Mouse (Mus musculus) olfactory bulb, adult 2 months (tissue): ENCODE results near the gene Fstl3. TPM values are rescaled to one million over a fixed set of nuclear protein-coding genes. Genes with fewer than 3 reads are reported as not detected.

Source experiments
- H3K27ac ChIP-seq: fragments of 200-500 bp; 2 replicates; pipeline ENCODE4 v1.5.1; 2012; ENCODE audit warnings: low read depth, low read length; ENCODE audit not compliant: insufficient read depth
- H3K4me1 ChIP-seq: fragments of 200-500 bp; 2 replicates; pipeline ENCODE4 v1.6.1; 2012; ENCODE audit warnings: low read length; ENCODE audit not compliant: control insufficient read depth, insufficient read depth
- H3K4me3 ChIP-seq: fragments of 200-500 bp; 2 replicates; pipeline ENCODE4 v1.5.1; 2012; ENCODE audit warnings: mild to moderate bottlenecking, low read depth, low read length, moderate library complexity; ENCODE audit not compliant: insufficient read depth
- CTCF ChIP-seq: fragments of 200-500 bp; IDR thresholded peaks from 2 replicates; pipeline ENCODE4 v1.5.1; 2012; ENCODE audit warnings: low read depth, mild to moderate bottlenecking, low read length, moderate library complexity; ENCODE audit not compliant: insufficient read depth
- POLR2A ChIP-seq: fragments of 200-500 bp; IDR thresholded peaks from 2 replicates; pipeline ENCODE4 v1.6.1; 2012; ENCODE audit warnings: mild to moderate bottlenecking, low read depth, low read length, moderate library complexity; ENCODE audit not compliant: insufficient read depth
- WGBS: fragments of 180-500 bp; shearing (Covaris S2); methylation state at CpG from one replicate; pipeline ENCODE4 v1.1.7; 2018; 5-methylcytosine and 5-hydroxymethylcytosine counted together
- polyA plus RNA-seq: library from polyadenylated mRNA; stranded (reverse); fragments of >200 nt; gene quantifications from 2 replicates; pipeline ENCODE4 v1.2.4, GENCODE M21; 2012; ENCODE audit warnings: low replicate concordance; ENCODE audit not compliant: missing spikeins, insufficient read depth, insufficient read length

Fstl3 gene
- polyA plus RNA-seq, 1 experiment, result not detected

GRCm38 (mm10) chr10:79790861-79791260 is 13.8 kb downstream of the Fstl3 start, which contains the start of gene Prss57:
Gene Prss57 (minus strand): TSS chr10:79790961.
- TF ChIP-seq POLR2A (no peak), CTCF (no peak)
- Histone ChIP-seq H3K4me1 (peaks cover 18% of the 10 kb centered on the region), H3K4me3 (no peak within 1 kb of the TSS), H3K27ac (no peak within 1 kb of the TSS)
- 94% methylated on average over 4 of the region's 4 CpGs for WGBS

DNA sequence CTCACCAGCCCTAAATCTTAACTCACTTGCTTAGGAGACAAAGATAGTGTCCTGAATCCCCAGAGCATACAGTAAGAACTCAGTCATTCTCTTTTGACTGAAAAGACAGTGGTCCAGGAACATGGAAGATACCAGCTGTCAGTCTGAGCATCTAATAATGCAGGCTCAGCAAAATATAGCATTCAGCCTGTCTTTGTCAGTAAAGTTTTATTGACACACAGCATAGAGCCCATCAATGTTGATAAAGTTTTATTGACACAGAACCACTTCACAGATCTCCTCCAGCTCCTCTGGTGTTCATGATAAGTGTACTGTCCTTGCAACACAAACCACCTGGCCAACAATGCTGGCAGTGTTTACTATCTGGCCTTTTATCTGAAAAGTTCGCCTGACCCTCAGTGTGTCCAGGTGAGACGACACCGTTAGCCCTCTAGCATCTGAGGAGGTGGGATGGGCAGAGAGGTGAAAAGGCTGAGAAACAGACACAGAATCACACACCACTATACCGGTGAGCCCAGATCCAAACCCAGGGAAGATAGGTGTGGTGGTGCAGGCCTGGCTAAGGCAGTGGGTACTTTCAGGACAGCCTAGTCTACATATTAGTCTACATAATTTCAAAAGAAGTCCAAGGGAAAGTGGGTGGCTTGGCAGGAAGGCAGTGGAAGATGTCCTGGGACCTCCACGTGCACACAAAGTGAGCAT is 15.4 kb downstream of the Fstl3 start:
- H3K4me3 ChIP-seq, result peak overlapping the region; percentile 90; the same call in 1 of the 2 replicates
- peaks cover 29% of the 10 kb centered on the region for H3K4me1 ChIP-seq
- TF ChIP-seq CTCF (no peak), POLR2A (no peak)
- peak overlapping the region; percentile 72 for H3K27ac ChIP-seq
- WGBS, result 81% methylated on average over 5 of the region's 5 CpGs

DNA sequence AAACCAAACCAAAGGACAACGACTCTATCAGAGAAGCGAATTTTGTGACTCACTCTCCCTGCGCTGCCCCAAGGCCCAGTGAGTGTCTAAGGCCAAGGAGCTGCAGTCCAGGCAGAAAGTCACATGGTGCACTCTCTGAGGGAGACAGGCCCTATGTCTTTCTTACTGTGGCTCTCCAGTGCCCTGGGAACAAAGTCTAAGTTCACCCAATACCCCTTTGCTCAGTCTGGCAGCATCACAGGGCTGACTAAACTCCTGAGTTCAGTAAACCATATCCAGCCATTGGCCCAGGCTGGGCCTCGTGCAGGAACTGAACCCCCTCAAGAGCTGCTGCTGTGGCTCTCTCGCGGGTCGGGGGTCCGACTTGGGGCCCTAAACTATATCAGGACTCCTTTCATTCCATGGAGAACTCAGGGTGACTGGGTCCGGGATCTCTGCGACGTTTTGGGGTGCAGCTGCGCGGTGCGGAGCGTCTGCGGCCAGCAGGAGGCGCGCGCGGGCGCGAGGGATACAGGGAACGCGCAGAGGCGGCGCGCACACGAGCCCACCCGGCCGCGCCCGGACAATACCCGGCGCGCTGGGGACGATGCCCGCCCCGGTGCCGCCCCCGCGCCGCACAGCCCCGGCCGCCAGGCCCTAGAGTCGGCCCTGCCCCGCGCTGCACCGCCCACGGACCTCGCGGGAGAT is 16.1 kb downstream of the Fstl3 start, which contains the start of gene Palm:
Gene Palm, plus strand, starts transcription at position 522 of the 687 bp plus-strand sequence.
- Histone ChIP-seq H3K4me3 (peak within 1 kb of the TSS; percentile 90), H3K27ac (peak within 1 kb of the TSS; percentile 91), H3K4me1 (peaks cover 34% of the 10 kb centered on the region)
- TF ChIP-seq CTCF (peak; percentile 84), POLR2A (no peak)
- WGBS, result 5% methylated on average over 51 of the region's 51 CpGs

- Histone ChIP-seq H3K4me3 (peak overlapping the region; percentile 90), H3K27ac (peak overlapping the region; percentile 91), H3K4me1 (peaks cover 36% of the 10 kb centered on the region)
- TF ChIP-seq POLR2A (no peak; the same call in 1 of the 2 replicates), CTCF (no peak)
- WGBS, result 3% methylated on average over 38 of the region's 38 CpGs
These were observed 16.8 kb downstream of the Fstl3 start for GRCm38 (mm10) chr10:79793738-79794490.

DNA sequence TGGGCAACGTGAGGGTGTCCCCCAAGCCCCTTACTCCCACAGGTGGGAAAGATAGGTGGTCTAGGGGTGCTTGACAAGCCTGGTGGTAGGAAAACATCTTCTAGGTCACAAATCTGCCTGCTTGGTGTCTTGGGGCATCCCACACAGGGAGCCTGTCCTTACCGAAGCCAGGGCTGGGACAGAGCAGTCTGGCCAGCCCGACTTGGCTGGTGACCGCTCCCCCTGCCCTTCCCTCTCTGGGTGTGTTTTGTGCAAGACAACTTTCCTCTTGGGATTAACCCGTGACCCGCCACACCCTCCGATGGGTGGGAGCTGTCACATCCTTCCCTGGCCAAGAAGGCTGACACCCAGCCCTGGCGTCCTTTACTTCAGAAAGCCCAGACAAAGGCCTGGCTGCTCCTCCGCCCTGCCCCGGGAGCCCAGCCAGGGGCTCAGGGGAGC is 17.4 kb downstream of the Fstl3 start:
- TF ChIP-seq CTCF, result no peak
- peak; percentile 38; the same call in 1 of the 2 replicates for TF ChIP-seq POLR2A
- peaks cover 36% of the 10 kb centered on the region for H3K4me1 ChIP-seq
- H3K4me3 ChIP-seq, result peak overlapping the region; percentile 90
- WGBS, result 2% methylated on average over 10 of the region's 10 CpGs
- H3K27ac ChIP-seq, result peak overlapping the region; percentile 91

GRCm38 (mm10) chr10:79795905-79796304 is 18.8 kb downstream of the Fstl3 start:
- WGBS, result 95% methylated on average over 3 of the region's 3 CpGs
- no peak for TF ChIP-seq POLR2A
- TF ChIP-seq CTCF, result no peak
- Histone ChIP-seq H3K4me1 (peaks cover 44% of the 10 kb centered on the region), H3K4me3 (no peak overlapping the region), H3K27ac (no peak overlapping the region)

DNA sequence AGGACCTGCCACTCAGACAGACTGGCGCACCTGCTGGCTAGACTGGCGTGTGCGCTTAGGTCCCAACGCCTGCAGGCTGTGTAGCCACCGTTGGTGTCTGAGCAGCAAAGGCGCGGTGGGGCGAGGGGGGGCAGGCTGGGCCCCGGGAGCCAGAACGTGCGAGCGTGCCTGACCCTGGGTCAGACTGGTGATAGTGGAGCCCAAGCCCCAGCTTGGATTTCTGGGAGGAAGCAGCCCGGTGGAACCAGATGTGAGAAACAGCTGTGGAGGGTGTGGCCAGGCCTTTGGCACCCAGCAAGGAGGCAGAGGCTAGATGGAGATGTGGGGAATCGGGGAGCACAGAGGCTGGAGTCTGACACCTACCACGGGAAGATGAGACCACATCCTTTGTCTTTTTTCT is 20.3 kb downstream of the Fstl3 start:
- H3K4me3 ChIP-seq, result peak overlapping the region; percentile 4; the same call in 1 of the 2 replicates
- TF ChIP-seq CTCF (no peak), POLR2A (no peak)
- WGBS, result 44% methylated on average over 15 of the region's 15 CpGs
- peak overlapping the region; percentile 49 for H3K27ac ChIP-seq
- H3K4me1 ChIP-seq, result peaks cover 57% of the 10 kb centered on the region

GRCm38 (mm10) chr10:79798289-79798928 is 21.3 kb downstream of the Fstl3 start:
- Histone ChIP-seq H3K27ac (peak overlapping the region; percentile 7), H3K4me1 (peaks cover 59% of the 10 kb centered on the region), H3K4me3 (no peak overlapping the region)
- WGBS, result 76% methylated on average over 12 of the region's 12 CpGs
- no peak for TF ChIP-seq CTCF

GRCm38 (mm10) chr10:79800508-79800907 is 23.4 kb downstream of the Fstl3 start:
- 40% methylated on average over 11 of the region's 11 CpGs for WGBS
- peaks cover 69% of the 10 kb centered on the region for H3K4me1 ChIP-seq
- TF ChIP-seq POLR2A (no peak), CTCF (no peak)
- H3K27ac ChIP-seq, result peak overlapping the region; percentile 60
- H3K4me3 ChIP-seq, result no peak overlapping the region
